Comparison of ENCODE assay signal across 19 mouse cellular contexts in genomic region chr2:59775148-59775547, GRCm38 (mm10).
DNase-seq lines count a peak whose midpoint lies in the region; ATAC-seq and TF ChIP-seq lines count a peak whose summit lies in the region.
"Had no signal": no experiment of that assay in that cellular context is flagged by ENCODE, and none has a peak within 500 bp of the region (broad histone marks: within the 10 kb centered on the region; RNA-seq: fewer than 3 reads in every experiment).

No protein-coding gene starts in this region.

- TF ChIP-seq CTCF in ES-Bruce4 (IDR thresholded peaks at IDR 0.05; ENCODE audit: low read depth, low read length), result no peak
- no peak for TF ChIP-seq CTCF in lung, embryonic 14.5 days (IDR thresholded peaks at IDR 0.05; ENCODE audit: low read depth)

- H3K36me3 ChIP-seq in ES-Bruce4 (ENCODE audit: control insufficient read depth, insufficient read depth, low read length, poor library complexity, severe bottlenecking) (no peaks in the 10 kb centered on the region), ES-E14 (ENCODE audit: control insufficient read depth, insufficient read depth, low read length, poor library complexity, severe bottlenecking) (peaks cover 8% of the 10 kb centered on the region; the same call in 1 of the 2 replicates)
- peaks cover 21% of the 10 kb centered on the region for H3K36me3 ChIP-seq in lung, embryonic 14.5 days (ENCODE audit: insufficient read depth)
- H3K36me3 ChIP-seq in stomach, embryonic 15.5 days, result no peaks in the 10 kb centered on the region; the same call in 1 of the 2 replicates
- H3K36me3 ChIP-seq: hindbrain, embryonic 10.5 days; midbrain, embryonic 12.5 days had no signal

- H3K27me3 ChIP-seq in ES-Bruce4 (ENCODE audit: control insufficient read depth, insufficient read depth, low read length, poor library complexity, severe bottlenecking), result no peaks in the 10 kb centered on the region
- H3K27me3 ChIP-seq in lung, embryonic 14.5 days (ENCODE audit: insufficient read depth, low read length), result no peaks in the 10 kb centered on the region
- H3K27me3 ChIP-seq in stomach, embryonic 15.5 days (replicated peaks), result no peaks in the 10 kb centered on the region
- H3K27me3 ChIP-seq: embryonic facial prominence, embryonic 12.5 days; limb, embryonic 12.5 days; liver, embryonic 12.5 days; midbrain, embryonic 12.5 days had no signal

- TF ChIP-seq EP300 in ES-Bruce4 (IDR thresholded peaks at IDR 0.05; ENCODE audit: insufficient read depth, low read depth, low read length), result no peak

- H3K9me3 ChIP-seq in ES-Bruce4 (replicated peaks; ENCODE audit: control insufficient read depth, insufficient read depth, low read length, poor library complexity, severe bottlenecking), result no peaks in the 10 kb centered on the region
- no peaks in the 10 kb centered on the region for H3K9me3 ChIP-seq in ES-E14 (ENCODE audit: control insufficient read depth, insufficient read depth, low read depth, low read length)
- no peaks in the 10 kb centered on the region for H3K9me3 ChIP-seq in lung, embryonic 14.5 days (ENCODE audit: low read depth, low read length)
- H3K9me3 ChIP-seq in stomach, embryonic 15.5 days, result no peaks in the 10 kb centered on the region
- H3K9me3 ChIP-seq: embryonic facial prominence, embryonic 12.5 days; heart, embryonic 10.5 days; hindbrain, embryonic 10.5 days; limb, embryonic 12.5 days; liver, embryonic 12.5 days; midbrain, embryonic 12.5 days had no signal

- ATAC-seq in lung, embryonic 14.5 days (ENCODE audit: insufficient read depth), result no peak
- peak; percentile 32; the same call in 1 of the 2 replicates for ATAC-seq in stomach, embryonic 15.5 days (ENCODE audit: insufficient read depth, low FRiP score, low read depth)
- ATAC-seq in erythroblast, adult 5-6 weeks (replicated peaks; ENCODE audit: low FRiP score, poor library complexity, severe bottlenecking), result no peak
- ATAC-seq: forebrain, embryonic 16.5 days; liver, embryonic 12.5 days had no signal

- no peak for TF ChIP-seq POLR2A in ES-Bruce4 (IDR thresholded peaks at IDR 0.05; ENCODE audit: insufficient read depth, low read length)

- H3K27ac ChIP-seq in ES-Bruce4 (ENCODE audit: insufficient read depth, low read length) (peak overlapping the region; percentile 68), ES-E14 (ENCODE audit: insufficient read depth, low read depth, low read length, poor library complexity, severe bottlenecking) (peak overlapping the region; percentile 80; the same call in 1 of the 2 replicates)
- peak overlapping the region; percentile 75 for H3K27ac ChIP-seq in lung, embryonic 14.5 days (ENCODE audit: low read depth)
- peak overlapping the region; percentile 16; the same call in 1 of the 2 replicates for H3K27ac ChIP-seq in stomach, embryonic 15.5 days
- H3K27ac ChIP-seq: embryonic facial prominence, embryonic 12.5 days; heart, embryonic 10.5 days; hindbrain, embryonic 10.5 days; liver, embryonic 12.5 days; midbrain, embryonic 12.5 days had no signal

- H3K9ac ChIP-seq in ES-Bruce4 (ENCODE audit: low read depth, poor library complexity, severe bottlenecking), result peak overlapping the region; percentile 76
- H3K9ac ChIP-seq in ES-E14 (ENCODE audit: insufficient read depth, low read depth, low read length, poor library complexity, severe bottlenecking), result peak overlapping the region; percentile 71; the same call in 1 of the 2 replicates
- no peak overlapping the region for H3K9ac ChIP-seq in lung, embryonic 14.5 days
- H3K9ac ChIP-seq in stomach, embryonic 15.5 days, result no peak overlapping the region
- H3K9ac ChIP-seq: embryonic facial prominence, embryonic 12.5 days; limb, embryonic 12.5 days; liver, embryonic 12.5 days; midbrain, embryonic 12.5 days had no signal

- in situ Hi-C loops in ES-E14 (cut with MboI; ENCODE audit: low sequenced_read_pairs in 2 of 2, unreplicated experiment in 2 of 2), result no loop called here

- H3K4me1 ChIP-seq in ES-Bruce4 (ENCODE audit: control insufficient read depth, insufficient read depth, low read length), result peaks cover 15% of the 10 kb centered on the region
- H3K4me1 ChIP-seq in ES-E14 (ENCODE audit: control insufficient read depth in 2 of 2, insufficient read depth in 2 of 2, low read length in 2 of 2, poor library complexity in 1 of 2), result peaks cover 13 to 25% of the 10 kb centered on the region in 2 experiments
- H3K4me1 ChIP-seq in lung, embryonic 14.5 days (ENCODE audit: insufficient read depth), result peaks cover 15% of the 10 kb centered on the region
- H3K4me1 ChIP-seq in stomach, embryonic 15.5 days, result peaks cover 9% of the 10 kb centered on the region; the same call in 1 of the 2 replicates

- 57% methylated on average over 5 of the region's 5 CpGs for WGBS in lung, embryonic 14.5 days
- 77% methylated on average over 5 of the region's 5 CpGs for WGBS in stomach, embryonic 15.5 days

- no peak overlapping the region for H3K4me2 ChIP-seq in lung, embryonic 14.5 days
- no peak overlapping the region for H3K4me2 ChIP-seq in stomach, embryonic 15.5 days
- H3K4me2 ChIP-seq: embryonic facial prominence, embryonic 12.5 days; limb, embryonic 12.5 days; liver, embryonic 12.5 days; midbrain, embryonic 12.5 days had no signal

- H3K4me3 ChIP-seq in ES-Bruce4 (ENCODE audit: low read depth, low read length) (no peak overlapping the region), ES-E14 (ENCODE audit: insufficient read depth in 1 of 2, low read depth in 1 of 2, low read length in 2 of 2, poor library complexity in 1 of 2, severe bottlenecking in 1 of 2) (peak overlapping the region; percentile 37 to 69; a peak in 1 of 4 replicates)
- H3K4me3 ChIP-seq in lung, embryonic 14.5 days (ENCODE audit: low read depth, low read length), result no peak overlapping the region
- no peak overlapping the region for H3K4me3 ChIP-seq in stomach, embryonic 15.5 days (replicated peaks)
- H3K4me3 ChIP-seq: embryonic facial prominence, embryonic 12.5 days; heart, embryonic 10.5 days; hindbrain, embryonic 10.5 days; limb, embryonic 12.5 days; liver, embryonic 12.5 days; midbrain, embryonic 12.5 days had no signal

- DNase-seq in ES-E14 (ENCODE audit: low read depth, low spot score), result no peak
- peak; percentile 52 for DNase-seq in lung, embryonic 14.5 days
- no peak for DNase-seq in Muller cell, postnatal 12 days (ENCODE audit: inconsistent ontology term)
- no peak for DNase-seq in frontal cortex, postnatal 14 days (ENCODE audit: low spot score in 2 of 2)
- DNase-seq: adrenal gland, adult 8-10 months; cerebellum, adult 9-11 months; kidney, postnatal 4 days; right cerebral cortex, adult 18-20 months; thymus, adult 2 months had no signal

TF ChIP-seq in ES-E14, 5 proteins besides CTCF, POLR2A, EP300 and RAD21:
- no peak for TF ChIP-seq CHD2 (IDR thresholded peaks at IDR 0.05; ENCODE audit: low read depth, low read length)
- no peak for TF ChIP-seq ZC3H11A (IDR thresholded peaks at IDR 0.05; ENCODE audit: borderline replicate concordance, low read depth, low read length)
- TF ChIP-seq ZNF384 (IDR thresholded peaks at IDR 0.05; ENCODE audit: low read depth, low read length), result no peak
- no peak for TF ChIP-seq MAFK (IDR thresholded peaks at IDR 0.05; ENCODE audit: insufficient read depth, low read depth, low read length)
- no peak for TF ChIP-seq HCFC1 (IDR thresholded peaks at IDR 0.05; ENCODE audit: borderline replicate concordance, insufficient read depth, low read length)

Comparison
In these comparisons a context has a peak if more than half of its experiments do, and no peak if none do; other contexts are left out.
1. H3K27ac ChIP-seq: peak in every context shown above with its lines; median percentile 80 in ES-E14; 75 in lung, embryonic 14.5 days; 68 in ES-Bruce4; 16 in stomach, embryonic 15.5 days.
2. H3K4me3 ChIP-seq: peak in ES-E14 (2 of 2); none in ES-Bruce4 (single experiment), lung, embryonic 14.5 days (single experiment) and stomach, embryonic 15.5 days (single experiment).
3. H3K9ac ChIP-seq: peak in ES-Bruce4 (single experiment) and ES-E14 (single experiment); none in lung, embryonic 14.5 days (single experiment) and stomach, embryonic 15.5 days (single experiment).